8 mouse cellular contexts compared by ENCODE assay signal in the genomic region with DNA sequence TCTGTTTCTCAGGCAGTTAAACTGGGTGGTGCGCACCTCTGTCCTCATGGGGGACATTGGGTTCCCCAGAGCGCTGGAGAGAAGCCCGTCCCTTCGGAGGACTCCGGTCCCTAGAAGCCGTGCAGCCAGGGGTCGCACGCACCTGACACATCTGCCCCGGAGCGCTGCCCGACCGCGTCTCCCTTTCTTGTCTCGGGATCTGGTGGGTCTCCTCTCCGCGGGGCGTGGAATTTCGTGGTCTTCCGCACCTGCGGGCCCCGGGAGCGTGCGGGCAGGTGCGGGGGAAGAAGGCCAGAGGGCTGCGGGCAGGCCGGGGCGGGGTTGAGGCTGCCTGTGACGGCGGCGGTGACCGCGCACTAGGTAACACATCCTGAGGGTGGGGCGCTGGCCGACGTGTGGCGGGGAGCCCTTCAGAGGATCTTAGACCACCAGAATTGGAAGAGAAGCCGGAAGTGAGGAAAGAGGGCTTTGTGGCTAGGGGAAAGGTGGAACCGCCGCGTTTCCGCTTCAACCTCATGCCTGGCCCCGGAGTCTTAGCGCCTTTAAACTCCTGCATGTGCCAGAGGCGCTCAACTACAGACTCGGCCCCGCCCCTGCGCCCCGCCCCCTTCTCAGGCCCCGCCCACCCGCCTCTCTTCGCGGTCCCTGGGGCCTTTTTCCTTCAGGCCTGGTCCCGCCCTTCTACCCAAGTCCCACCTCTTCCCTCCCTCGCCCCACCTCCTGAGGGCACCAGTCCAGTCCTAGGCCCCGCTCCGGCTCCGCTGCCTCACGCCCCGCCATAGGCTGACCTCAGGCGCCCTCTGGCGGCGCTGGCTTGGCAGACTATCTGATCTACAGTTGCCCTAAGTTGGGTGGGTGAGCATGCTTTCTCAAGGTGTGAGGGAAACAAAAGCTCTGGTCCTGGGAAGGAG. TPM values are rescaled to one million over a fixed set of nuclear protein-coding genes. Genes with fewer than 3 reads are reported as not detected.
DNase-seq lines count a peak whose midpoint lies in the region; ATAC-seq and TF ChIP-seq lines count a peak whose summit lies in the region.

4921507P07Rik (minus strand) TSS at position 332 of the 911 bp plus-strand sequence.

- 3% methylated on average over 60 of the region's 62 CpGs for WGBS in forebrain, postnatal 0 days
- WGBS in lung, adult 2 months, result under 1% methylated on average over 54 of the region's 62 CpGs

- peak within 1 kb of the TSS; percentile 100 for H3K4me2 ChIP-seq in forebrain, postnatal 0 days (ENCODE audit: low read depth)

- DNase-seq in MN1 (ENCODE audit: low spot score), result peak; percentile 76
- peak; percentile 97 for DNase-seq in cerebellum, adult 8-10 months
- peak; percentile 89 for DNase-seq in forebrain, postnatal 0 days
- DNase-seq in heart, postnatal 4 days, result peak; percentile 97
- peak; percentile 85 to 92 for DNase-seq in layer of hippocampus, adult 2 months (ENCODE audit: low spot score in 2 of 2)
- peak; percentile 94 for DNase-seq in lung, adult 2 months
- peak; percentile 97 for DNase-seq in testis, postnatal 14 days (ENCODE audit: low spot score)

- peak; percentile 95 for ATAC-seq in forebrain, postnatal 0 days
- peak; percentile 94 for ATAC-seq in neutrophil, adult 5-6 weeks (ENCODE audit: extremely low read depth, insufficient number of reproducible peaks, low FRiP score, poor library complexity, severe bottlenecking)

- no peaks in the 10 kb centered on the region for H3K36me3 ChIP-seq in forebrain, postnatal 0 days (ENCODE audit: insufficient read depth)

- no peaks in the 10 kb centered on the region for H3K27me3 ChIP-seq in forebrain, postnatal 0 days (ENCODE audit: insufficient read depth, low read length)

- H3K4me1 ChIP-seq in forebrain, postnatal 0 days (ENCODE audit: insufficient read depth), result no peaks in the 10 kb centered on the region
- 0 out of 2 replicates have a peak, but pooled peaks cover 3% of the 10 kb centered on the region for H3K4me1 ChIP-seq in lung, adult 2 months (ENCODE audit: control insufficient read depth, insufficient read depth, low read length)

- H3K4me3 ChIP-seq in forebrain, postnatal 0 days (ENCODE audit: low read depth, low read length), result peak within 1 kb of the TSS; percentile 65
- peak within 1 kb of the TSS; percentile 73 for H3K4me3 ChIP-seq in layer of hippocampus, adult 2 months
- peak within 1 kb of the TSS; percentile 76 for H3K4me3 ChIP-seq in lung, adult 2 months (replicated peaks; ENCODE audit: extremely low read depth, low read depth, low read length)

- no peaks in the 10 kb centered on the region for H3K9me3 ChIP-seq in forebrain, postnatal 0 days (ENCODE audit: low read length)

- H3K9ac ChIP-seq in forebrain, postnatal 0 days, result peak within 1 kb of the TSS; percentile 74

- TF ChIP-seq CTCF in forebrain, postnatal 0 days (IDR thresholded peaks at IDR 0.05; ENCODE audit: low read depth), result peak; percentile 83
- peak; percentile 80 for TF ChIP-seq CTCF in layer of hippocampus, adult 2 months (conservative IDR thresholded peaks at IDR 0.05)
- peak; percentile 59 for TF ChIP-seq CTCF in lung, adult 2 months (IDR thresholded peaks at IDR 0.05; ENCODE audit: insufficient read depth, low read length)

- TF ChIP-seq POLR2A in lung, adult 2 months (IDR thresholded peaks at IDR 0.05; ENCODE audit: borderline replicate concordance, extremely low read depth, low read depth, low read length), result peak; percentile 47; the same call in 1 of the 2 replicates

- H3K27ac ChIP-seq in forebrain, postnatal 0 days (ENCODE audit: low read depth, low read length), result peak within 1 kb of the TSS; percentile 54; the same call in 1 of the 2 replicates
- peak within 1 kb of the TSS; percentile 47; the same call in 1 of the 2 replicates for H3K27ac ChIP-seq in layer of hippocampus, adult 2 months

RNA-seq across cellular contexts. Expression of gene 4921507P07Rik, which starts in this region (rescaled TPM):
- 1.3 and 3.6 TPM in 2 replicates for total RNA-seq in forebrain, postnatal 0 days (2014; rRNA removed)
- 1.8 and 2.3 TPM in 2 replicates for polyA plus RNA-seq in forebrain, postnatal 0 days (2015; fragmentation: Nextera tagmentation; extraction: Ambion mirVana)
- total RNA-seq in heart, postnatal 4 days (2021), result under 1 TPM; 0.36 to 0.55 TPM
- under 1 TPM; 0.26 to 0.34 TPM for total RNA-seq in layer of hippocampus, adult 2 months (2021)
- 0.32 and 0.34 TPM in 2 replicates for polyA plus RNA-seq in lung, adult 2 months (2012; rRNA removed)
- total RNA-seq in neutrophil, adult 5-6 weeks (2017), result 0.35 and 0.98 TPM in 2 replicates

Comparison
In these comparisons a context has a peak if more than half of its experiments do, and no peak if none do; other contexts are left out.
1. Peak in every context shown above with its lines: DNase-seq, ATAC-seq, H3K4me3 ChIP-seq and H3K27ac ChIP-seq.
2. Peak in DNase-seq in heart, postnatal 4 days; RNA of the gene not detected or under 1 TPM.
3. Peak in DNase-seq, H3K4me3 ChIP-seq and H3K27ac ChIP-seq in layer of hippocampus, adult 2 months; RNA of the gene not detected or under 1 TPM.
4. Peak in DNase-seq and H3K4me3 ChIP-seq in lung, adult 2 months; RNA of the gene not detected or under 1 TPM.
5. Peak in ATAC-seq in neutrophil, adult 5-6 weeks; RNA of the gene not detected or under 1 TPM.